Mouse (Mus musculus) embryonic facial prominence, embryonic 13.5 days (tissue): ENCODE measurements around the gene Pde4c. TPM values are rescaled to one million over a fixed set of nuclear protein-coding genes. Genes with fewer than 3 reads are reported as not detected.

Experiments
- ATAC-seq: fragments of 200-750 bp; cut with Nextera tagmentation; 2 replicates; pipeline ENCODE4 v1.8.0; 2017; ENCODE audit warnings: low read depth; ENCODE audit not compliant: insufficient number of reproducible peaks, insufficient read depth, low FRiP score, low TSS enrichment
- H3K27ac ChIP-seq: fragments of 300-500 bp; sonication (generic); 2 replicates; pipeline ENCODE4 v1.5.1; 2015; ENCODE audit warnings: moderate library complexity, mild to moderate bottlenecking, inconsistent platforms
- H3K27me3 ChIP-seq: fragments of 300-500 bp; sonication (generic); 2 replicates; pipeline ENCODE4 v1.6.1; 2015; ENCODE audit warnings: mild to moderate bottlenecking, inconsistent platforms
- H3K36me3 ChIP-seq: fragments of 300-500 bp; sonication (generic); 2 replicates; pipeline ENCODE4 v1.6.1; 2015; ENCODE audit warnings: mild to moderate bottlenecking, inconsistent platforms
- H3K4me1 ChIP-seq: fragments of 300-500 bp; sonication (generic); 2 replicates; pipeline ENCODE4 v1.6.1; 2015; ENCODE audit warnings: inconsistent platforms
- H3K4me2 ChIP-seq: fragments of 300-500 bp; sonication (generic); 2 replicates; pipeline ENCODE4 v1.6.1; 2015; ENCODE audit warnings: moderate library complexity, mild to moderate bottlenecking, inconsistent platforms
- H3K4me3 ChIP-seq: fragments of 300-500 bp; sonication (generic); 2 replicates; pipeline ENCODE4 v1.5.1; 2015; ENCODE audit warnings: mild to moderate bottlenecking, inconsistent platforms
- H3K9ac ChIP-seq: fragments of 300-500 bp; sonication (generic); 2 replicates; pipeline ENCODE4 v1.6.1; 2015; ENCODE audit warnings: mild to moderate bottlenecking, inconsistent platforms
- H3K9me3 ChIP-seq: fragments of 300-500 bp; sonication (generic); 2 replicates; pipeline ENCODE4 v1.6.1; 2016; ENCODE audit warnings: inconsistent platforms
- WGBS: fragments of 180-500 bp; shearing (Covaris S2); methylation state at CpG from one replicate; pipeline ENCODE4 v1.1.7; 2015; ENCODE audit warnings: mixed read lengths; 5-methylcytosine and 5-hydroxymethylcytosine counted together
- polyA plus RNA-seq: library from polyadenylated mRNA; unstranded; fragments of >200 nt; fragmentation: Nextera tagmentation; extraction: Ambion mirVana; gene quantifications from 2 replicates; pipeline ENCODE4 v1.2.1, GENCODE M21; 2015

Pde4c gene
- polyA plus RNA-seq, 1 experiment from 2014 or later, result 0.13 TPM

DNA sequence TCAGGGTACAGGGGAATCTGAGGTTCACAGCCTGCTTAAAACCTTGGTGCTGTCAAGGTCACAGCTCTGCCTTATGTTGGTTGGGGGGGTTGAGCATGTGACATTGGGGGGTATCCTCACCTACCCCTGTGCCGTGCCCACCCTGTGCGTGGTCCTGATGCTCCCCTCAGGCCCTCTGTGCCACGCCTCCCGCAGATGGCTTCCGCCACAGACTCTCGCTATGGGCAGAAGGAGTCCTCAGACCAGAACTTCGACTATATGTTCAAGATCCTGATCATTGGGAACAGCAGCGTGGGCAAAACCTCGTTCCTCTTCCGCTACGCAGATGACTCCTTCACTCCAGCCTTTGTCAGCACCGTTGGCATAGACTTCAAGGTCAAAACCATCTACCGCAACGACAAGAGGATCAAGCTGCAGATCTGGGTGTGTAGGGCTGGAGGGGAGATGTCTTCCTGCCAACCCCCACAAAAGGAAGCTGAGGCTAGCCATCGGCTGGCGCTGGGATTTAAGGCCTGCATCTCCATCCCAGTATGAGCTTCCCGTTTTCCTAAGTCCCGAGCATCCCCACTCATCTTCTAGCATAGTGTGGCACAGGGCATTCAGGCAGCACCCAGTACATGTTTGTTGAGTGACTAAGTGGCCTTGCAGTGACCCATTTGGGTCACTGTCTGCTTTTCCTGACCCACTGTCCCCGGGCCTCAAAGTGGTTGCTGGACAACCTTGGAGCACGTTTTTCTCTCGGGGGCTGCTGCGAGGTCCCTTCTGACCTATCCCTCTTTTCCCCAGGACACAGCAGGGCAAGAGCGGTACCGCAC is 32.3 kb downstream of the Pde4c start:
- H3K36me3 ChIP-seq, result peaks cover 30% of the 10 kb centered on the region
- H3K4me1 ChIP-seq, result peaks cover 40% of the 10 kb centered on the region
- peak overlapping the region; percentile 95 for H3K4me2 ChIP-seq
- no peak for ATAC-seq
- no peak overlapping the region for H3K27ac ChIP-seq
- no peaks in the 10 kb centered on the region for H3K9me3 ChIP-seq
- peak overlapping the region; percentile 90 for H3K9ac ChIP-seq
- no peaks in the 10 kb centered on the region for H3K27me3 ChIP-seq
- peak overlapping the region; percentile 81 for H3K4me3 ChIP-seq
- WGBS, result 82% methylated on average over 24 of the region's 24 CpGs

DNA sequence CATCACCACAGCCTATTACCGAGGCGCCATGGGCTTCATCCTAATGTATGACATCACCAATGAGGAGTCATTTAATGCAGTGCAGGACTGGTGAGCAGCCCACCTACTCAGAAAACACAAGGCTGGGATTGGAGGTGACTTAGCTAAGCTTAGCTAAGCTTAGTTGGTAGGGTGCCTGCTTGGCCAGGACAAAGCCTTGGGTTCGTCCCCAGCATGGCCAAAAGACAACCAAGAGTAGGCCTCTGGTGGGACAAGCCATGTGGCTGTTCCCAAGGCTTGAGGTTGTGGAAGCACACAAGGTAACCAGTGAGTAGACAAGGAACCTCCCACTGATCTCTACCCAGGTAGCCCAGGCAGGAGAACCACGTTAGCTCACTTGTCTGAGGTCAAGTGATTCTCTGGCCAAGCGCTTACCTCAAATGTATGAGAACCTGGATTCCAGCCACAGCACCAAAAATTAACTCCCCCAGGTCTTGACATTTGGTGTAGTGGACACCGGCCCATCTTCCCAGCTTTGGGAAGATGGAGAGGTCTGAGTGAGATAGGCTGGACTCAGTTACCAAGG is 33.0 kb downstream of the Pde4c start:
- Histone ChIP-seq H3K9ac (no peak overlapping the region), H3K9me3 (no peaks in the 10 kb centered on the region), H3K27ac (no peak overlapping the region), H3K27me3 (no peaks in the 10 kb centered on the region), H3K4me2 (no peak overlapping the region), H3K4me3 (no peak overlapping the region), H3K36me3 (peaks cover 30% of the 10 kb centered on the region), H3K4me1 (peaks cover 40% of the 10 kb centered on the region)
- WGBS, result 92% methylated on average over 6 of the region's 6 CpGs
- no peak for ATAC-seq

DNA sequence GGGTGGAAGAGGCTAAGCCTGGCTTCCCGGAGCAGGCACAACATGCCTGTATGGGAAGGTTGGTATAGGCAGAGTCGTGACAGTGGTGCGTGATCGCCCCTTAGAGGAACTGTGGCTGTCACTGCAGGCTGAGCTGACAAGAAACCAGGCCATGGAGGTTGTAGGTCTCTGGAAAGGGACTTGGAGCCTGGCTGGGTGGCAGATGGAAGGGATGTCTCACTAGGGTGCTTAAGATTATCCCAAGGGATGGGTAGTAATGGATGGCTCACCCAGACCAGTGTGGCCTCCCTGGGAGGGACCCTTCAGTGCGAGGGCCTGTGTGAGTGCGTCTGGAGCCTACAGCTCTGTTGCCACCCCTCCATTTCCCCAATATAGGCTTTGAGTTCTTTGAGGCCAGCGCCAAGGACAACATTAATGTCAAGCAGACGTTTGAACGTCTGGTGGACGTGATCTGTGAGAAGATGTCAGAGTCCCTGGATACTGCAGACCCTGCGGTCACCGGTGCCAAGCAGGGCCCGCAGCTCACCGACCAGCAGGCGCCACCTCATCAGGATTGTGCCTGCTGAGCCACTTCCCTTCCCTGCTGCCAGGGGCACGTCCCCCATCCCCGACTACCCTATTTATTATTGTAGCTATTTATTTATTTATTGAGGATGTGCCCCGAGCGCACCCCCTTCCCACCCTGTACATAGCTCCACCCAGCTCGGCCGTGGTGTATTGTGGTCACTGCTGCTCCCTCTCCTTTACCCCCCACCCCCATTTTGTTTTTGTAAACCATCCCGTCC is 34.2 kb downstream of the Pde4c start:
- 70% methylated on average over 22 of the region's 22 CpGs for WGBS
- no peak for ATAC-seq
- Histone ChIP-seq H3K9ac (peak overlapping the region; percentile 46; the same call in 1 of the 2 replicates), H3K27me3 (no peaks in the 10 kb centered on the region), H3K27ac (no peak overlapping the region), H3K4me1 (peaks cover 40% of the 10 kb centered on the region), H3K9me3 (no peaks in the 10 kb centered on the region), H3K4me2 (no peak overlapping the region), H3K36me3 (peaks cover 30% of the 10 kb centered on the region), H3K4me3 (no peak overlapping the region)

DNA sequence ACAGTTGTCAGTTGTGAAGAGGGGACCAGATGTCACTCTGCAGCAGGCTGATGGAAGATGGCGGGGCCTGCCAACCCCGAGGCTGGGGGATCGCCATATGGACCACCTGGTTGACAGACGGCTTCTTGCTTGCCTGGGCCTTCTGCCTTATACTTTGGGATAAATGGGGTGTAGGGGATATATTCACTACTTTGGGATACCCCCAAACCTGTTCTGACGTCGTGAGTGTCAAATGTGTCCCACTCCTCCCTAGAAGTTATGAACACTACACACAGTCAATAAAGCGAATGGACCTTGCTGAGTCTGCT is 34.7 kb downstream of the Pde4c start:
- Histone ChIP-seq H3K36me3 (peaks cover 30% of the 10 kb centered on the region), H3K27me3 (no peaks in the 10 kb centered on the region), H3K4me1 (peaks cover 37% of the 10 kb centered on the region), H3K9me3 (no peaks in the 10 kb centered on the region), H3K4me2 (no peak overlapping the region), H3K27ac (no peak overlapping the region), H3K4me3 (no peak overlapping the region), H3K9ac (no peak overlapping the region)
- ATAC-seq, result no peak
- 77% methylated on average over 7 of the region's 7 CpGs for WGBS

DNA sequence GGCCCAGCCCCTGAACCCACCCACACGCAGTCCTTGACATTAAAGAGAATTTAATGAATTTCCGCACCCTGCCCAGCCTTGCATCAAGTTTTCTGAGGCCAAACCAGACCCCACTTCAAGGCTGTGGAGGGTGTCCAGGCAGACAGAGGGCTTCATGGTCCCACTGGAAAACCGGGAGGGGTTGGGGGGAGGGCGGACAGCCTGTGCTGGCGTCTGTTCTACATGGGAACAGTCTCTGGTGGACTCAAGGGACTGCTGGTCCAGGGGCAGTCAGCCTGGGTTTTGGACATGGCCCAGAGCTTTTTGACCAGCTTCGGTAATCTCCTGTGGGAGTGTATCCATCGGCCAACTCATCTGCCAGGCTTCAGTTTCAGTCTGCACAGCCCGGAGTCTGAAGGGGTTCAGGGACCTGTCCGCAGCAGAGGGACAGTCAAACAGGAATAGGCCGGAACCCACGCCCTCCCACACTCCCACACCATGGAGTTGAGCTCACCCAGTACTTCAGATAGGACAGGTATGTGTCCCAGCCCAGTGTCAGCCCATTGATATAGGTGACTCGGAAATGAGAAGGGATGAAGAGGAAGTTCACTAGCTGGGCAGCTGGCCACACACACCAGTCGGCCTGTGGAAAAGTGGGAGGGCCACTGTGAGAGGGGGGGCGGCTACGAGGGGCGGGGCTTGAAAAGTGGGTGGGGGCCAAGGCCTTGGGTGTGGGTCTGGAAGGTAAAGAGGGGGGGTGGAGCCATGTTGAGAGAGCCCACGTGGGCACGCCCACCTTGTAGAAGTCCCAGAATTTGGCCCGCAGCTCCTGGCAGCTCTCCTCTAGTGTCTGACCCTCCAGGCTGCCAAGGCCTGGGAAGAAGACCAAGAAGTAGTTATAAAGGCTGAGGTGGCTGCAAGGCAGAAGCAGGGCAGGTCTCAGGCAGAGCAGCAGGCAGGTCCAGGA is 35.4 kb downstream of the Pde4c start:
- Histone ChIP-seq H3K4me1 (peaks cover 33% of the 10 kb centered on the region), H3K4me2 (peak overlapping the region; percentile 99; the same call in 1 of the 2 replicates), H3K36me3 (peaks cover 35% of the 10 kb centered on the region), H3K9me3 (no peaks in the 10 kb centered on the region), H3K4me3 (no peak overlapping the region), H3K27ac (no peak overlapping the region), H3K27me3 (no peaks in the 10 kb centered on the region), H3K9ac (0 out of 2 replicates have a peak overlapping the region, but pooled peaks have one; percentile 27)
- no peak for ATAC-seq
- 72% methylated on average over 19 of the region's 19 CpGs for WGBS

DNA sequence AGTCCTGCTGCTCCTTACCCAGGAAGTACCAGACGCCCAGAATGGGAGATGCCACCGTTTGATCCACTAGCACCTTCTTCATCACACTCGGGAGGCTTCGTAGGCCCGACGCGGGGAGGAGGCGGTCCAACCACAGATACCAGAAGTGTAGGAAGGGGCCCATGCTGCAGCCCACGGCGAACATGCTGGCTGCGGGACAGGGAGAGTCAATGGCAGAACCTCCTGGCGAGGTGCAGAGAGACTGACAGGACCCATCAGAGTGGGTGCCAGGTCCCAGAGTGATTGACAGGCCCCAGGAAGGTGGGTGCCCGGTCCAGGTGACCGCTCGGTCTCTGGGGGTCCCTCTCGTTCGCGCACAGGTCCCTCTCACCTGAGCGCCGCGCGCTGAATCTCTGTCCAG is 36.8 kb downstream of the Pde4c start:
- H3K4me2 ChIP-seq, result peak overlapping the region; percentile 99
- H3K9me3 ChIP-seq, result no peaks in the 10 kb centered on the region
- peak overlapping the region; percentile 68 for H3K4me3 ChIP-seq
- H3K27ac ChIP-seq, result peak overlapping the region; percentile 68; the same call in 1 of the 2 replicates
- H3K36me3 ChIP-seq, result peaks cover 36% of the 10 kb centered on the region
- H3K9ac ChIP-seq, result peak overlapping the region; percentile 85
- H3K4me1 ChIP-seq, result peaks cover 30% of the 10 kb centered on the region
- no peaks in the 10 kb centered on the region for H3K27me3 ChIP-seq
- peak; percentile 0; the same call in 1 of the 2 replicates for ATAC-seq
- under 1% methylated on average over 22 of the region's 22 CpGs for WGBS

DNA sequence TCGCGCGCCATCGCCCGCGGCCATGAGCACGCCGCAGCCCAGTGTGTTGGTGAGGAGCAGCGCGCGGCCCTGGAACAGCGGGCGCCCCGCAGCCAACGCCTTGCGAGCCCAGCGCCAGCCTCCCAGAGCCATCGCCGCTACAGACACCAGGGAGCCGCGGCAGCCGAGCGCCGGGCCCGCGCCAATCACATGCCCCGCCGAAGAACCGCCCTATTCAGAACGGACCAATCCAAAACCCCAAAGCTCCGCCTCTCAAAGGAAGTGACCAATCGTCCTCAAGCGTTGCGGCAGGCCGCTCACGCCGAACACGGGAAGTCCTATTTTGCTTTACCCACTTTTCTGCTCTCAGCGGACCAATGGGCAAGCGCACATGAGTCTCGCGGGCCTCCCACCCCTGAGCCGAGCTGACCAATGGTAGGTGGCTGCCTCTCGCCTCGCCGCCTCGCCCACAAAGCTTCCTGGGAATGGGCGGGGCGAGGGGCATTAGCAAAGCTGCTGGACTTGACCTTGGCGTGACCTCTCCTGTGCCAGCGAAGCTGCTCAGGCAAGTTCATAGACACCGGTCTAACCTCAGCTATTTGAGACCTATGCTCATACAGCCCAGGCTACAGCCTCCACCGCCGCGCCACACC is 37.4 kb downstream of the Pde4c start, which contains the start of gene Mpv17l2:
Mpv17l2 (minus strand) TSS at position 172 of the 632 bp plus-strand sequence.
- under 1% methylated on average over 55 of the region's 55 CpGs for WGBS
- peaks cover 35% of the 10 kb centered on the region for H3K36me3 ChIP-seq
- peak within 1 kb of the TSS; percentile 85 for H3K9ac ChIP-seq
- peak; percentile 94 for ATAC-seq
- peak within 1 kb of the TSS; percentile 68 for H3K4me3 ChIP-seq
- H3K9me3 ChIP-seq, result no peaks in the 10 kb centered on the region
- no peaks in the 10 kb centered on the region for H3K27me3 ChIP-seq
- H3K27ac ChIP-seq, result peak within 1 kb of the TSS; percentile 68
- peak within 1 kb of the TSS; percentile 99 for H3K4me2 ChIP-seq
- H3K4me1 ChIP-seq, result peaks cover 30% of the 10 kb centered on the region

DNA sequence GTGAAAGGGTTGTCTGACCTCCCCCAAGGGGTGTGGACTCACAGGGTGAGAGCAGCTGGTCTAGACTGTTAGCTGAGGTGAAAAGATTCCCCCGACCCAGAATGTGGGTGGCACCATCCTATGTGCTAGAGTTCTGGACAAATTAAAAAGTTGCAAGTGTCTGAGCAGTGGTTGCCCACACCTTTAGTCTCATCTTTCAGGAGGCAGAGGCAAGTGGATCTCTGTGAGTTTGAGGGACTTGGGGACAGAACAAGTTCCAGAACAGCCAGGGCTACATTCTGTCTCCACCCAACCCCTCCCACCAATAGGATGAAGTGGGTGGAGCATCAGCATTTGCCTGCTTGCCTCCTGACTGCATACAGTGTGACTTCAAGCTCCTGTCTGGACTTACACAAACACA is 38.6 kb downstream of the Pde4c start:
- no peak overlapping the region for H3K9ac ChIP-seq
- no peak overlapping the region for H3K27ac ChIP-seq
- WGBS, result 89% methylated on average over 1 of the region's 1 CpGs
- no peak for ATAC-seq
- no peaks in the 10 kb centered on the region for H3K27me3 ChIP-seq
- no peaks in the 10 kb centered on the region for H3K9me3 ChIP-seq
- H3K36me3 ChIP-seq, result peaks cover 23% of the 10 kb centered on the region
- no peak overlapping the region for H3K4me2 ChIP-seq
- H3K4me1 ChIP-seq, result peaks cover 39% of the 10 kb centered on the region
- no peak overlapping the region for H3K4me3 ChIP-seq

DNA sequence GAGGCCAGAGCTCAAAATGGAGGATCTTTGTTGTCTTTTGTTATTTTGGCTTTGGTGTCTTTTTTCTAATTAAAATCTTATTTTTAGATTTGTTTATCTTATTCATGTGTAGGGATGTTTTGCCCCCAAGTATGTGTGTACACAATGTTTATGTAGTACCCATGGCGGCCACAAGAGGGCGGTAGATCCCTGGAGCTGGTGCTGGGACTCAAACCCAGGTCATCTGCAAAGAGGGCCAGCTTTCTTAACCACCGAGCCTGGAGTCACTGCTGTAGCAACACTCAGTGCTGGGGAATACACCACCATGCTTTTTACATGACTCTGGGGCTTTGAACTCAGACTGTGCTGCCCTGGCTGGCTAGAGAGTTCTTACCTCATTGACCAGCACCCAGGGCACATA is 39.8 kb downstream of the Pde4c start:
- ATAC-seq, result no peak
- Histone ChIP-seq H3K9me3 (no peaks in the 10 kb centered on the region), H3K27me3 (no peaks in the 10 kb centered on the region), H3K4me2 (no peak overlapping the region), H3K36me3 (peaks cover 22% of the 10 kb centered on the region), H3K9ac (no peak overlapping the region), H3K27ac (no peak overlapping the region), H3K4me3 (no peak overlapping the region), H3K4me1 (peaks cover 40% of the 10 kb centered on the region)
- WGBS, result 5% methylated on average over 3 of the region's 3 CpGs

DNA sequence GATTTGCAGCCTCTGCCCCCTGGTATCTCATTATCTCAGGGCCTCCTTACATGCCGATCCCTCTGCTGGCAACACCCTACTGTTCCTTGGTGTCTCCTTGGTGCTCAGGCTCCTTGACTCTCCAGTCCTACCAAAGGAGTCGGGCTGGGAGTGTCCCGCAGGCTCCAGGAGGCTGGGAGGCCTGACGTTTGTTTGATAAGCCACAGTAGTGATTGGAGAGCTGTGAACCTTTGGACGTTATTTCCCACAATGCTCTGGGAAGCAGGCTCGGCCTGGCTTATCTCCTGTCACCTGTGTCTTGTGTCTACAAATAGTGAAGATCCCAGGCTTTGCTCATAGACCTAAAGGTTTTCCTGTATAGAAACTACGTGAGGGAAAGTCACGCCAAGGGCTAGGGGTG is 40.5 kb downstream of the Pde4c start:
- H3K27me3 ChIP-seq, result no peaks in the 10 kb centered on the region
- no peak overlapping the region for H3K4me2 ChIP-seq
- WGBS, result 84% methylated on average over 8 of the region's 8 CpGs
- H3K4me1 ChIP-seq, result peaks cover 34% of the 10 kb centered on the region
- H3K36me3 ChIP-seq, result peaks cover 25% of the 10 kb centered on the region
- no peak for ATAC-seq
- H3K4me3 ChIP-seq, result no peak overlapping the region
- H3K27ac ChIP-seq, result no peak overlapping the region
- no peak overlapping the region for H3K9ac ChIP-seq
- H3K9me3 ChIP-seq, result no peaks in the 10 kb centered on the region
